Mouse (Mus musculus): Measurements from ENCODE around the gene Apex2. TPM values are rescaled to one million over a fixed set of nuclear protein-coding genes. Genes with fewer than 3 reads are reported as not detected.
A peak's percentile ranks its signal among the peaks of the same experiment; 100 is the strongest.
"Not testable (repeated sequence)": the region's sequence is repeated elsewhere in the genome, so short reads cannot be mapped to it uniquely, and the experiment has no call there.

The Apex2 gene
- polyA plus RNA-seq, 2 experiments, result 8.2 to 8.9 TPM

DNA sequence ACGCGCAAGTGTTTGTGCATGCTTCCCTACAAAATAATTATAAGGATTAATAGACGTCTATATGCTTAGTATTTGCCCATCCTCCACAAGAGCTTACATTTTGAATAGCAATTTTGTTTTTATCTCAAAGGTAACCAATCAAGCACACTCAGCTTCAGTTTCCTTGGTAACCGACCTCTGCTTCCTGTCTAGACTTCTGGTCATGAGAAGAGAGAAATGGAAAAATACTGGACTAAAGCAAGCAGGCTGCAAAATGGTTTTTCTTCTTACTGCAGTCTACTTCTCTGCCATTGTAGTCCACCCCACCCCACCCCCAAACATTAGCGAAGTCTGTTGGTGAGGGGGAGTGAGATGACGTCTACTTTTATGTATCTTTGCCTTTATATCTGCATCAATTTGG, 78.4 kb downstream of the Apex2 start:
- Histone ChIP-seq H3K9ac (replicated peaks) (no peak overlapping the region), H3K9me3 (ENCODE audit: control insufficient read depth, low read length) (no peaks in the 10 kb centered on the region), H3K4me3 (ENCODE audit: insufficient read depth in 1 of 2, low read depth in 2 of 2, low read length in 2 of 2) (no peak overlapping the region), H3K4me1 (replicated peaks; ENCODE audit: control insufficient read depth in 2 of 2, insufficient read depth in 2 of 2, low read length in 1 of 2) (peaks cover 12 to 26% of the 10 kb centered on the region in 2 experiments), H3K36me3 (replicated peaks; ENCODE audit: control insufficient read depth, insufficient read depth, low read depth) (no peaks in the 10 kb centered on the region), H3K27me3 (ENCODE audit: control insufficient read depth, insufficient read depth, low read length) (no peaks in the 10 kb centered on the region), H3K4me2 (ENCODE audit: low read depth) (no peak overlapping the region), H3K27ac (no peak overlapping the region; the same call in 1 of the 2 replicates)
- DNase-seq (ENCODE audit: low read depth in 3 of 3, low spot score in 3 of 3), result no peak
- 64% methylated on average over 6 of the region's 6 CpGs for WGBS (ENCODE audit: insufficient replicate concordance)
- ATAC-seq (ENCODE audit: insufficient read depth), result no peak
- no peak for TF ChIP-seq CTCF (IDR thresholded peaks at IDR 0.05; ENCODE audit: low read depth)
- TF ChIP-seq EP300 (IDR thresholded peaks at IDR 0.05; ENCODE audit: low read depth), result no peak

DNA sequence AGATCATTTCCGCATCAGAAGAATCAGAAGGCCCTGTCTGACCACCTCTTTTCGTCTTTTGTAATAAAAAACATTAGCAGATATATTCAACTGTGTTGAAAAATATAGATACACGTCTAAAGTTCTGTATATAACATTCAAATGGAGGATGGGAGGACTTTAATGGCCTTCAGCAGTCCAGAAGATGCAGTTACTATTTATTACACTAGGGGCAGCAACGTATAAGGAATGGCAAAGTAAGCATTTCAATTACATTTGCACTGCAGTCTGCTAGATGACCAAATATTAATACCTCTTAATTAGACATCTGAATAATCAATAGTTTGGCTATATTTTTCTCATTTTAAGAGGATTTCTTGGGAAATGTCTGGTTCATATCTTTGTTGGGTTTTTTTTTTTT, 79.0 kb downstream of the Apex2 start:
- peak; percentile 53 to 60 (median 58) for DNase-seq (ENCODE audit: low read depth in 3 of 3, low spot score in 3 of 3)
- TF ChIP-seq CTCF (IDR thresholded peaks at IDR 0.05; ENCODE audit: low read depth) (peak; percentile 65), EP300 (IDR thresholded peaks at IDR 0.05; ENCODE audit: low read depth) (no peak)
- no peak overlapping the region for H3K9ac ChIP-seq (replicated peaks)
- no peaks in the 10 kb centered on the region for H3K9me3 ChIP-seq (ENCODE audit: control insufficient read depth, low read length)
- peak; percentile 57; the same call in 1 of the 2 replicates for ATAC-seq (ENCODE audit: insufficient read depth)
- 29% methylated on average over 4 of the region's 4 CpGs for WGBS (ENCODE audit: insufficient replicate concordance)
- no peak overlapping the region for H3K27ac ChIP-seq
- no peaks in the 10 kb centered on the region for H3K36me3 ChIP-seq (replicated peaks; ENCODE audit: control insufficient read depth, insufficient read depth, low read depth)
- peaks cover 8 to 21% of the 10 kb centered on the region in 2 experiments for H3K4me1 ChIP-seq (replicated peaks; ENCODE audit: control insufficient read depth in 2 of 2, insufficient read depth in 2 of 2, low read length in 1 of 2)
- H3K4me2 ChIP-seq (ENCODE audit: low read depth), result no peak overlapping the region
- no peaks in the 10 kb centered on the region for H3K27me3 ChIP-seq (ENCODE audit: control insufficient read depth, insufficient read depth, low read length)
- H3K4me3 ChIP-seq (ENCODE audit: insufficient read depth in 1 of 2, low read depth in 2 of 2, low read length in 2 of 2), result no peak overlapping the region

DNA sequence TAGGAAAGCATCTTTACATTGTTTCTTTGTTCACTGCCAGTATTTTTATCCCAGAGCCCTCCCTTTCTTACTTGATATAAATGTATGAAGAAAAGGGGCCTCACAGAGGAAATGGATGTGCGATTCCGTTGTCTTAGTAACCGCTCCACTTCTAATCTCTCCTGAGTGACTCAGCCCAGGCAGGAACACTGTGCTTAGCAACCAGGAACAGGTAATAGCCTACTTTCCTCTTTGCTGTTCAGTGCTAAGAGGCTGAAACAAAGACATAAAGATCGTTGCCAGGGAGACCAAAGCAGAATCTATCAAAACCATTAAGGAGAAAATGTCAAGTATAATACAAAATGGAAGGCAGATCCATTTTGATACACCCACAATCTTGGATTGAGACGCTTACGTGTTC, 81.0 kb downstream of the Apex2 start:
- no peaks in the 10 kb centered on the region for H3K36me3 ChIP-seq (replicated peaks; ENCODE audit: control insufficient read depth, insufficient read depth, low read depth)
- TF ChIP-seq CTCF (IDR thresholded peaks at IDR 0.05; ENCODE audit: low read depth) (no peak), EP300 (IDR thresholded peaks at IDR 0.05; ENCODE audit: low read depth) (no peak)
- DNase-seq (ENCODE audit: low read depth in 3 of 3, low spot score in 3 of 3) (no peak), ATAC-seq (ENCODE audit: insufficient read depth) (no peak)
- H3K9me3 ChIP-seq (ENCODE audit: control insufficient read depth, low read length), result no peaks in the 10 kb centered on the region
- no peak overlapping the region for H3K4me3 ChIP-seq (ENCODE audit: insufficient read depth in 1 of 2, low read depth in 2 of 2, low read length in 2 of 2)
- H3K27ac ChIP-seq, result no peak overlapping the region
- peaks cover 4 to 15% of the 10 kb centered on the region in 2 experiments for H3K4me1 ChIP-seq (replicated peaks; ENCODE audit: control insufficient read depth in 2 of 2, insufficient read depth in 2 of 2, low read length in 1 of 2)
- no peak overlapping the region for H3K9ac ChIP-seq (replicated peaks)
- no peaks in the 10 kb centered on the region for H3K27me3 ChIP-seq (ENCODE audit: control insufficient read depth, insufficient read depth, low read length)
- WGBS (ENCODE audit: insufficient replicate concordance), result 66% methylated on average over 6 of the region's 6 CpGs
- no peak overlapping the region for H3K4me2 ChIP-seq (ENCODE audit: low read depth)

DNA sequence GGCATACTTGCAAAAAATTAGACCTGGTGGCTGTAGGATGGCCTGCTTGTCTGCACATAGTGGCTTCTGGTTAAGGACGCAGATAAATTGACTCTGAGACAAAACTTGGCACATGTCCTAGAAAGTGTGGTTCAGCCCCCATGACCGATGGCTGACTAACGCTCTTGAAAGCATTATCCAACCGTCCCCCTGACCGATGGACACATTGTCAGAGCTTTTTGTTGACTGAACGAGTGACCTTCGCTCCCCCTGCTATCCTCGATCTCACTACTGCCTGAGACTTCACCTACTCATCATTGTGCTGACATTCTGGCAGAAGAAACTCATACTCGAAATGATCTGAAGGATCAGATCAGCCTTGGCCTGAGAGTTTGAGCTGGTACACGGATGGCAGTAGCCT, 101.9 kb downstream of the Apex2 start:
- not testable (repeated sequence) for H3K9me3 ChIP-seq (ENCODE audit: control insufficient read depth, low read length); H3K27me3 ChIP-seq (ENCODE audit: control insufficient read depth, insufficient read depth, low read length); H3K36me3 ChIP-seq (replicated peaks; ENCODE audit: control insufficient read depth, insufficient read depth, low read depth); DNase-seq (ENCODE audit: low read depth in 3 of 3, low spot score in 3 of 3); H3K9ac ChIP-seq (replicated peaks); H3K4me2 ChIP-seq (ENCODE audit: low read depth); H3K4me1 ChIP-seq (replicated peaks; ENCODE audit: control insufficient read depth in 2 of 2, insufficient read depth in 2 of 2, low read length in 1 of 2); H3K27ac ChIP-seq; ATAC-seq (ENCODE audit: insufficient read depth); H3K4me3 ChIP-seq (ENCODE audit: insufficient read depth in 1 of 2, low read depth in 2 of 2, low read length in 2 of 2)
- 38% methylated on average over 2 of the region's 10 CpGs for WGBS (ENCODE audit: insufficient replicate concordance)

DNA sequence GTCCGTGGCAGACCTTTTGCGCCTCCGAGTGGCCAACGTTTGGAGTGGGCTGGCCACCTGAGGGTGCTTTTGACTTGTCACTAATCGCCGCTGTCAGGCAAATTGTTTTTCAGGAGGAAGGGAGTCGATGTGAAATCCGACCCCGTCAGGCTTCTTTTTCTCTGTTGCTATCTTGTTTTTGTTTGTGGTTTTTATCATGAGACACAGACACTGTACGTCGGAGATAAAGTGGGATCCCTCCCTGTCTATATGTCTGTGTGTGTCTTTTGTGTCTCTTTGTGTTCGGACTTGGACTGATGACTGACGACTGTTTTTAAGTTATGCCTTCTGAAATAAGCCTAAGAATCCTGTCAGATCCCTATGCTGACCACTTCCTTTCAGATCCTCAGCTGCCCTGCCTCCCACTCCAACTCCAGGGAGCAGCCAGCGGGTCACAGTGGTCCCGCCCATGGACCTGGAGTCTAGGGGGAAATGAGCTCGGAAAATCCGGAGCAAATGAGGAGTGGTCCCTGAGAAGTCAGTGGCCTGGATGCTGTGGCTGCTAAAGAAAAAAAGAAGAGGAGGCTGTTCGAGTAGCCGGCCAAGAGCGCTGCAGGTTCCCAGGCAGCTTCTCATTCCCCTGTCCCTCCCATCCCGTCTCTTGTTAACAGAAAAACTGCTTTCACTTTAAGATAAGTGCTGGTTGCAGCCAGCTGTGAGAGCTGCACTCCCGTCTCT, 103.2 kb downstream of the Apex2 start:
- whole genome bisulfite sequencing (ENCODE audit: insufficient replicate concordance), result 31% methylated on average over 7 of the region's 22 CpGs
- H3K4me1 ChIP-seq (replicated peaks; ENCODE audit: control insufficient read depth in 2 of 2, insufficient read depth in 2 of 2, low read length in 1 of 2); H3K36me3 ChIP-seq (replicated peaks; ENCODE audit: control insufficient read depth, insufficient read depth, low read depth); H3K9me3 ChIP-seq (ENCODE audit: control insufficient read depth, low read length); H3K27me3 ChIP-seq (ENCODE audit: control insufficient read depth, insufficient read depth, low read length); H3K9ac ChIP-seq (replicated peaks); DNase-seq (ENCODE audit: low read depth in 3 of 3, low spot score in 3 of 3); ATAC-seq (ENCODE audit: insufficient read depth); H3K27ac ChIP-seq: not testable (repeated sequence)
- peak overlapping the region in 1 of 2 experiments; percentile 33; a peak in 1 of 4 replicates for H3K4me3 ChIP-seq (ENCODE audit: insufficient read depth in 1 of 2, low read depth in 2 of 2, low read length in 2 of 2)
- H3K4me2 ChIP-seq (ENCODE audit: low read depth), result peak overlapping the region; percentile 43

Measured in liver, embryonic 14.5 days (tissue).